Mouse (Mus musculus): ENCODE data around the gene Dnaaf5. TPM values are rescaled to one million over a fixed set of nuclear protein-coding genes. Genes with fewer than 3 reads are reported as not detected.

Dnaaf5 gene
- polyA plus RNA-seq, 2 experiments, result 5.3 to 15.1 TPM

DNA sequence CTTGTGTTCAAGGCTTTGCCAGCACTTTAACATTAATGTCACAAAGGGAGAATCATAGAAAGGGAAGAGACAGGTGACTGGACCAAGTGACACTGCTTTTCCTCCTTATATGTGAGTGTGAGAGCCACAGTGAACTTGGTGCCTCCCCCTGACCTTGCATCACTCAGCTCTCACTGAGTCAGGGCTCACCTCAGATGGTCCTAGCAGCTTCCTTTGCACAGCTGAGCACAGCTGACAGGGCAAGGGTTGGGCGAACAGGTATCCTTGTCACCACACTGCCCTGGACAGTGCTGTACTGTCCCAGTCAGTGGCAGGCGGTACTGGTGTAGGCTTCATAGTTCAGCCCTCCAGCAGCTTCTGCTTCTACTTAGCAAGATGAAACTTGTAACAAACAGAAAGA lies 77.6 kb downstream of the Dnaaf5 start:
- Histone ChIP-seq H3K9ac (ENCODE audit: low read depth, low read length, severe bottlenecking) (no peak overlapping the region), H3K36me3 (ENCODE audit: control insufficient read depth, insufficient read depth, low read length) (peaks cover 89% of the 10 kb centered on the region), H3K27me3 (ENCODE audit: control insufficient read depth, insufficient read depth, low read length) (no peaks in the 10 kb centered on the region), H3K4me3 (replicated peaks; ENCODE audit: low read length) (no peak overlapping the region), H3K9me3 (ENCODE audit: control insufficient read depth, low read length) (no peaks in the 10 kb centered on the region), H3K27ac (replicated peaks; ENCODE audit: low read depth, low read length) (no peak overlapping the region), H3K4me1 (ENCODE audit: control insufficient read depth, insufficient read depth, low read length) (no peaks in the 10 kb centered on the region), H3K4me2 (replicated peaks; ENCODE audit: low read depth, low read length, severe bottlenecking) (no peak overlapping the region)
- ATAC-seq (ENCODE audit: low FRiP score, low read depth) (no peak), DNase-seq (ENCODE audit: low spot score) (no peak)
- WGBS, result 85% methylated on average over 2 of the region's 2 CpGs
- no peak for TF ChIP-seq POLR2A (IDR thresholded peaks at IDR 0.05; ENCODE audit: borderline replicate concordance, extremely low read depth, insufficient read depth, insufficient read length)

DNA sequence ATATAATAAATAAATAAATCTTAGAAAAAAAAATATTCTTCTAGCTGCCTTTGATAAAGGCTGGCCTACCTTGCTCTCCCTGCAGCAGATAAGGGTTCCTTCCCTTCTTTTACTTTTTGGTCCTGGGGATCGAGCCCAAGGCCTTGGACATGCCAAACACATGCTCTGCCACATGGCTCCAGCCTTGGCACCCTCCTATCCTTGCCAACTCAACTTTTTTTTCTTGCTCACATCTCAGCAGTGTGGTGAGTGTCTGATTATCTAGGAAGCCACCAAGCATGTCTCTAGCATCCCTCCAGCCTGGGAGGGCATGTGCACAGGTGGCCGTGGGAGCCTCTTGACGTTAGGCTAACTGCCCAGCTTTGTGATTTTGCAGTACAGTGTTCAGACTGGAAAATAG lies 78.3 kb downstream of the Dnaaf5 start:
- Histone ChIP-seq H3K27ac (replicated peaks; ENCODE audit: low read depth, low read length) (no peak overlapping the region), H3K9me3 (ENCODE audit: control insufficient read depth, low read length) (no peaks in the 10 kb centered on the region), H3K4me2 (replicated peaks; ENCODE audit: low read depth, low read length, severe bottlenecking) (no peak overlapping the region), H3K4me3 (replicated peaks; ENCODE audit: low read length) (no peak overlapping the region), H3K36me3 (ENCODE audit: control insufficient read depth, insufficient read depth, low read length) (peaks cover 90% of the 10 kb centered on the region), H3K4me1 (ENCODE audit: control insufficient read depth, insufficient read depth, low read length) (no peaks in the 10 kb centered on the region), H3K9ac (ENCODE audit: low read depth, low read length, severe bottlenecking) (no peak overlapping the region), H3K27me3 (ENCODE audit: control insufficient read depth, insufficient read depth, low read length) (no peaks in the 10 kb centered on the region)
- DNase-seq (ENCODE audit: low spot score), result no peak
- WGBS, result 95% methylated on average over 3 of the region's 3 CpGs
- ATAC-seq (ENCODE audit: low FRiP score, low read depth), result no peak
- TF ChIP-seq POLR2A (IDR thresholded peaks at IDR 0.05; ENCODE audit: borderline replicate concordance, extremely low read depth, insufficient read depth, insufficient read length), result no peak

DNA sequence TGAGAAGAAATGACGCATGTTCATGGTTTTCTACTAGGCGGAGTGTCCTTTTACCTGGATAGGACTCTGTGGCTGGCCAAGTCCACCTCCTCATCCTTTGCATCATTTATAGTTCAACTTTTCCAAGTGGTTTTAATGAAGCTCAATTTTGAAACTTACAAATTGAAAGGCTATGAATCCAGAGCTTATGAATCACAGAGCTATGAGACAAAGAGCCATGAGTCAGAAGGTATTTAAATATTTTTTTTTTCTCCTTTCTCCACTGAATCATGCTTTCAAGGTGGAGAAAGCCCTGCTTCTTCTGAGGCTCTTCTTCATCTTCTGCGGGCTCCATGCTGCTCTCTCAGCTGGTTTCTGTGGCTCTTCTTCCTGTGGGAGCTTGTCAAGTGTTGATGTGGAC lies 79.7 kb downstream of the Dnaaf5 start:
- H3K36me3 ChIP-seq (ENCODE audit: control insufficient read depth, insufficient read depth, low read length), result peaks cover 90% of the 10 kb centered on the region
- H3K27ac ChIP-seq (replicated peaks; ENCODE audit: low read depth, low read length), result no peak overlapping the region
- no peak overlapping the region for H3K9ac ChIP-seq (ENCODE audit: low read depth, low read length, severe bottlenecking)
- H3K4me3 ChIP-seq (replicated peaks; ENCODE audit: low read length), result no peak overlapping the region
- H3K9me3 ChIP-seq (ENCODE audit: control insufficient read depth, low read length), result no peaks in the 10 kb centered on the region
- 95% methylated on average over 3 of the region's 3 CpGs for WGBS
- no peaks in the 10 kb centered on the region for H3K27me3 ChIP-seq (ENCODE audit: control insufficient read depth, insufficient read depth, low read length)
- DNase-seq (ENCODE audit: low spot score), result no peak
- H3K4me2 ChIP-seq (replicated peaks; ENCODE audit: low read depth, low read length, severe bottlenecking), result no peak overlapping the region
- no peak for TF ChIP-seq POLR2A (IDR thresholded peaks at IDR 0.05; ENCODE audit: borderline replicate concordance, extremely low read depth, insufficient read depth, insufficient read length)
- no peaks in the 10 kb centered on the region for H3K4me1 ChIP-seq (ENCODE audit: control insufficient read depth, insufficient read depth, low read length)
- ATAC-seq (ENCODE audit: low FRiP score, low read depth), result no peak

DNA sequence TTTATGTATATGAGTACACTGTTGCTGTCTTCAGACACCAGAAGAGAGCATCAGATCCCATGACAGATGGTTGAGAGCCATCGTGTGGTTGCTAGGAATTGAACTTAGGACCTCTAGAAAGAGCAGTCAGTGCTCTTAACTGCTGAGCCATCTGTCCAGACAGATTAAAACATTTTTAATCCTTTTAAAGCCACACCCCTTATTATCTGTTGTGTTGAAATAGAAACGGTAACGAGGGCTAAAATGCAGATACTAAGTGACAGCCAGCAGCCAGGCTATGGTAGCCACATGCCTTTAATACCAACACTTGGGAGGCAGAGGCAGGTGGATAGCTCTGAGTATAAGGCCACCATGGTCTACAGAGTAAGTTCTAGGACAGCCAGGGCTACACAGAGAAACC lies 82.1 kb downstream of the Dnaaf5 start:
- no peak overlapping the region for H3K27ac ChIP-seq (replicated peaks; ENCODE audit: low read depth, low read length)
- 87% methylated on average over 3 of the region's 3 CpGs for WGBS
- DNase-seq (ENCODE audit: low spot score) (no peak), ATAC-seq (ENCODE audit: low FRiP score, low read depth) (no peak)
- H3K36me3 ChIP-seq (ENCODE audit: control insufficient read depth, insufficient read depth, low read length), result peaks cover 90% of the 10 kb centered on the region
- no peaks in the 10 kb centered on the region for H3K4me1 ChIP-seq (ENCODE audit: control insufficient read depth, insufficient read depth, low read length)
- H3K9ac ChIP-seq (ENCODE audit: low read depth, low read length, severe bottlenecking), result no peak overlapping the region
- no peak overlapping the region for H3K4me3 ChIP-seq (replicated peaks; ENCODE audit: low read length)
- TF ChIP-seq POLR2A (IDR thresholded peaks at IDR 0.05; ENCODE audit: borderline replicate concordance, extremely low read depth, insufficient read depth, insufficient read length), result no peak
- H3K9me3 ChIP-seq (ENCODE audit: control insufficient read depth, low read length), result no peaks in the 10 kb centered on the region
- H3K4me2 ChIP-seq (replicated peaks; ENCODE audit: low read depth, low read length, severe bottlenecking), result no peak overlapping the region
- no peaks in the 10 kb centered on the region for H3K27me3 ChIP-seq (ENCODE audit: control insufficient read depth, insufficient read depth, low read length)

DNA sequence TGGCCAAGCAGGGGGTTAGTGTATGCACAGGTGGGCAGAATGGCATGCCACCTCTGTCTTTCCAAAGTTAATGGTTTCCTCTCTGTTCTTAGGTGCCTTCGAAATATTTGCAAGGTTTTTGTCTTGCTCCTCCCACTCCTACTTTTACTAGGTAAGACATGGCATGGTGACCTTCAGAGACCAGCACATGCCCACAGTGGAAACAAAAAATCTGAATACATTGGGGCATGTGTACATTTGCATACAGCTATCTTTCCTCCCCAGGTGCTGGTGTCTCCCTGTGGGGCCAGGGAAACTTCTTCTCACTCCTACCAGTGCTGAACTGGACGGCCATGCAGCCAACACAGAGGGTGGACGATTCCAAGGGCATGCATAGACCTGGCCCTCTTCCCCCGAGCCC lies 84.4 kb downstream of the Dnaaf5 start:
- Histone ChIP-seq H3K27ac (replicated peaks; ENCODE audit: low read depth, low read length) (no peak overlapping the region), H3K9ac (ENCODE audit: low read depth, low read length, severe bottlenecking) (no peak overlapping the region), H3K36me3 (ENCODE audit: control insufficient read depth, insufficient read depth, low read length) (peaks cover 91% of the 10 kb centered on the region), H3K4me3 (replicated peaks; ENCODE audit: low read length) (no peak overlapping the region), H3K27me3 (ENCODE audit: control insufficient read depth, insufficient read depth, low read length) (no peaks in the 10 kb centered on the region), H3K4me1 (ENCODE audit: control insufficient read depth, insufficient read depth, low read length) (no peaks in the 10 kb centered on the region), H3K9me3 (ENCODE audit: control insufficient read depth, low read length) (no peaks in the 10 kb centered on the region), H3K4me2 (replicated peaks; ENCODE audit: low read depth, low read length, severe bottlenecking) (no peak overlapping the region)
- WGBS, result 95% methylated on average over 4 of the region's 4 CpGs
- DNase-seq (ENCODE audit: low spot score), result no peak
- no peak for ATAC-seq (ENCODE audit: low FRiP score, low read depth)
- no peak for TF ChIP-seq POLR2A (IDR thresholded peaks at IDR 0.05; ENCODE audit: borderline replicate concordance, extremely low read depth, insufficient read depth, insufficient read length)

Other genes with a start within 250 kb of the Dnaaf5 start
- gene Pdgfa, start 152.9 kb upstream of the Dnaaf5 start, polyA plus RNA-seq (2012; rRNA removed), result 27.8 and 34.0 TPM in 2 replicates
- gene Pdgfa, start 152.9 kb upstream of the Dnaaf5 start, polyA plus RNA-seq (2014; fragmentation: Nextera tagmentation; extraction: Ambion mirVana), result 73.4 and 83.4 TPM in 2 replicates
- 17.4 and 19.2 TPM in 2 replicates for gene Prkar1b, start 222 bp upstream of the Dnaaf5 start, polyA plus RNA-seq (2012; rRNA removed)
- gene Prkar1b, start 222 bp upstream of the Dnaaf5 start, polyA plus RNA-seq (2014; fragmentation: Nextera tagmentation; extraction: Ambion mirVana), result 15.8 and 17.0 TPM in 2 replicates
- gene Sun1, start 50.4 kb downstream of the Dnaaf5 start, polyA plus RNA-seq (2012; rRNA removed), result 65.3 and 67.3 TPM in 2 replicates
- 50.0 and 53.7 TPM in 2 replicates for gene Sun1, start 50.4 kb downstream of the Dnaaf5 start, polyA plus RNA-seq (2014; fragmentation: Nextera tagmentation; extraction: Ambion mirVana)
- 136 and 149 TPM in 2 replicates for gene Get4, start 102.1 kb downstream of the Dnaaf5 start, polyA plus RNA-seq (2012; rRNA removed)
- gene Get4, start 102.1 kb downstream of the Dnaaf5 start, polyA plus RNA-seq (2014; fragmentation: Nextera tagmentation; extraction: Ambion mirVana), result 152 and 154 TPM in 2 replicates
- 2.5 and 2.9 TPM in 2 replicates for gene Adap1, start 175.4 kb downstream of the Dnaaf5 start, polyA plus RNA-seq (2012; rRNA removed)
- 1.7 and 2.7 TPM in 2 replicates for gene Adap1, start 175.4 kb downstream of the Dnaaf5 start, polyA plus RNA-seq (2014; fragmentation: Nextera tagmentation; extraction: Ambion mirVana)
- gene Cox19, start 201.2 kb downstream of the Dnaaf5 start, polyA plus RNA-seq (2012; rRNA removed), result 77.8 and 90.6 TPM in 2 replicates
- 108 and 111 TPM in 2 replicates for gene Cox19, start 201.2 kb downstream of the Dnaaf5 start, polyA plus RNA-seq (2014; fragmentation: Nextera tagmentation; extraction: Ambion mirVana)
- gene Cyp2w1, start 202.4 kb downstream of the Dnaaf5 start, polyA plus RNA-seq (2012; rRNA removed), result 29.3 and 36.2 TPM in 2 replicates
- 19.6 and 20.7 TPM in 2 replicates for gene Cyp2w1, start 202.4 kb downstream of the Dnaaf5 start, polyA plus RNA-seq (2014; fragmentation: Nextera tagmentation; extraction: Ambion mirVana)
- 1.9 and 2.4 TPM in 2 replicates for gene Gpr146, start 227.5 kb downstream of the Dnaaf5 start, polyA plus RNA-seq (2012; rRNA removed)
- gene Gpr146, start 227.5 kb downstream of the Dnaaf5 start, polyA plus RNA-seq (2014; fragmentation: Nextera tagmentation; extraction: Ambion mirVana), result 2.3 and 2.5 TPM in 2 replicates

Measured in limb, embryonic 14.5 days (tissue).